Mouse (Mus musculus) left cerebral cortex, adult 18-20 months (tissue): ENCODE data around the gene Ubqln5. TPM values are rescaled to one million over a fixed set of nuclear protein-coding genes. Genes with fewer than 3 reads are reported as not detected.

Experiments
- DNase-seq, 2 experiments: peaks; one replicate each; pipeline ENCODE4 v3.0.0; 2021 to 2022; ENCODE audit warnings: low spot score in 2 of 2, mixed read lengths in 1 of 2
- long read RNA-seq, 2 experiments: library from polyadenylated mRNA; stranded (forward); transcript quantifications; one replicate each; pipeline ENCODE4 v2.0.0; 2021
- total RNA-seq, 2 experiments: library from RNA; stranded (reverse); gene quantifications; 2 replicates each; pipeline ENCODE4 v1.2.3; 2021

The Ubqln5 gene
- total RNA-seq = not detected
- long read RNA-seq, experiment 1 = 0 reads
- long read RNA-seq, experiment 2 = 0 reads

DNA sequence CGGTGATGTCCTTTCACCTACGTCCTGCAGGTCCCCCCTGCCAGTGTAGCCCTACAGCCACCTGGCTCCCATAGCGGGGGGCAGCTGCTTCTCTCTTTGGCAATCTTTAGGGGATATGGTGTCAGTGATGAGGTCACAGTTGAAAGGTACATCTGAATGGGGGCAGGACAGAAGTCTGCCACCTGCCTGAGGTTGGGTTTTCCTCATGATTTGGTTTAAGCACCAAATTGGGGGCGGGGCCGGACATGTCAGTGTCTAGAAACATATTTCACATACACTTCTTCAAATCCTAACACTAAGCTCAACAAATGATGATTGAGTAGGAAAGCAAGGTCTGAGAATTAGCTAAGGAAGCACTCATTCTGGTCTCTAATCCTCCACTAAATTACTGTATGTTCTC, at the start of gene Ubqln5:
TSS of gene Ubqln5 (minus strand) at position 101 of the 400 bp plus-strand sequence.
- no peak for DNase-seq

DNA sequence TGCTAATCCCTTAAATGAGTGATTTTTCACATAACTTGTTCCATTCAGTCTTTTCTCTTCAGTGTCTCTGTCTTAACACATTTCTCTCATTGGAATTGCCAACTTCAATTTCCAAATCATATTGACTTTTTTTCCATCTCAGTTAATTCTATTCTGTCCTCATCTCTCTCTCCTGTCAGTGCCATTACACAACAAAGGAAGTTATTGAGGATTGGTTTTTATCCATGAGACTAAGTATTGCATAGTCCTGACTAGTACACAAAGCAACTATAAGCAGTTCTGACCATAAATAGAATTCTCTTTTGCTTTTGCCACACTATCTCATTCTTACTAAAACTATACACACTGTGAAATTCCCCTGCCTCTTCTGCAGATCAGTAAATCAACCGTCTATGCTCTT, 49.4 kb upstream of the Ubqln5 start:
- DNase-seq = no peak

DNA sequence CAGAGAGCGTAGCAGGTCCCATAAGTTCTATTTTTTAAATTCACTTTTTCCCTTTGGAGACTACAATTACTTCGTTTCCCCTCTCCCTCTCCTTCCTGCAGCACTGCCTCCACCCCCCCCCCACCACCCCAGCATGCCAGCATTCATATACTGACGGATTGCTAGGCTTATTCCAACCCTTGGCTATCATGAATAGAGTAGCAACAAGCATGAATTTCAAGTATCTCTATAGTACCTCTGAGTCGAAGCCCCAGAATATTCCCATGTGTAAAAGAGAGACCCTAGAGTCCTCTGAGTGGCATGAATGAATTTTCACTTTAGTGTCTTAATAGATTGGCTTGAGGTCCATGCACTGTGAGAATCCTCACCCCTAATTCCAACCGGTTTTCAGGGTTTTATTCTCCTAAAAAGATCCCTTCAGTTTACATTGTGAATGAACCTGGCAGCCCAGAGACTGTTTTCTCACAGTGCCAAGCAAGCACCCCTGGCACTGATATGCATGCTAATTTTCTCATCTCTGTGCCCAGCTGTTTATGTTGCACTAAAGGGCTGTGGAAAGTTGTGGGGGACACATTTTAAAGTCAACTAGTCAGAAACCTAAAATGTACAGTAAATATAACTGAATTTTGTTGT, 48.9 kb upstream of the Ubqln5 start:
- DNase-seq = no peak

DNA sequence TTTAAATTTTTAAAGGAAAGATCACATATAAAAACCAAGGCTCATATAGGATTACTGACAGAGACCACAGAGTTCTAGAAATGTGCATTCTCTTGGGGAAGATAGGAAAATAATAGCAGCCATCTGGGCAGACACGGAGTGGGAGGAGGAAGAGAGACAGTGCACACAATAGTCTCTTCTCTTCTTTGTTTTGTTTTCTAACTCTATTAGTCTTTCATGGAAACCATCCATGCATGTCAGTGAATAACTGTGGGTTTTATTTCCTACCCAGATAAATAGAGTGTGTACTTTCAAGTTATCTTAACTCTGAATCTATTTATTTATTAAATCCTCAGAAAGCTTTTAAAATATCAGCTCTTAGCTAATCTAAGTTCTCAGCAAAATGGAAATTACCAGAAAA, 45.5 kb upstream of the Ubqln5 start:
- no peak for DNase-seq

DNA sequence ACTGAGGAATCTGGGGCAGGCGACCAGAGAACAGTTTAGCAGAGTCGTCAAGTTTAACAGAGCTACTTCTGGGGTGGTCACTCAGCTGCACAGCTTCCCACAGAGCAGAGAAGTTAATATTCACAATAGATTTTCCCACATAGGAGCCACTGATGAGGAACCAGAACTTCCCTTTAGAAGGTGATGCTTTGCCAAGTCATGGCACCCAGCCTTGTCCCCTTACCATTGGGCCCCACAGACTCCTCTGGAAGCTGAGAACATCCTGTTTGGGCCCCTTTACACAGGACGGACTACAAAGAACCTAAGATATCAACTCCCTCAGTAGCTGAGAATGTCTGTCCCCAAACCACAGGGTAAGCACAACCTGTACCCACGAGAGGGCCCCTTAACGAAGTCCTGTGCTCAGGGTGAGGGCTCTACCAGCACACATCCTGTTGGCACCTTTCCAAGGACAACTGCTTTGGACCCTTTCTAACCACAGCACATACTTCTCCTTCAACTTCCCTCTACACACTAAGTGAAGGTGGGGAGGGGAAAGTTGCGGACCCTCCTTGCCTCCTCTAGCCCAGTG, 40.1 kb upstream of the Ubqln5 start:
- DNase-seq = no peak

DNA sequence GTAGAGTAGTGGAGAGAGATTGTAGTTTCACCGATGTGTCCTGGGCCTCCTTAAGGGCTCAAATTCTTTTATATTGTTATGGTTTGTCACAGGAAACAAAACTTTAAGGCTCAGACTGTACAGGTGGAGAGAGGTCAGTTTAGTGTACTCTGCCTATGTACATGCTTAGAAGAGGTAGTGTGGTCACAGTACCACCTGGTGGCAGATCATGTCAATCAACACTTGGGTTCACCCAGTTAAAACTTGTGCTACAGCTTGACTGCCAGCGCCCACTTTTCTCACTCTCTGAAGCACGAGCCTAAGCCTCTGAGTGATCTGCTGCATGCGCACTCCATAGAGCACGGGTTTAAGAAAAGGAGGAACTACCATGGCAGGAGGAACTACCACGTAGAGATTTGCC, 37.5 kb upstream of the Ubqln5 start:
- no peak for DNase-seq

DNA sequence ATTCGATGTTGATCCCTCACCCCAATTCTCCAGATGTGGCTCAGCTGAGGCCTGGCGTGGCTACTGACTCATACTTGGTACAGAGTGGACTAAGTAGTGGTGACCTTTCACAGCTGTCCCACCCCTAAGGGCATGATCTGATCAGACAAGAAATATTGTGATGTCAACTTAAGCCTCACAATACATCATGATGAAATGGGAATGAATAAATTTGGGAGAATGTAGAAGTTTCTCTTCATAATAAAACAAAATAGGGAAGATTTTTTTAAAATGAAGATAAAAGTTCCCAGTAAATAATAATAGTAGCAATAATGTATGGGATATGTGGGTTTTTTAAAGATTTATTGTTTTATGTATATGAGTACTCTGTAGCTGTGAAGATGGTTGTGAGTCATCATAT, 20.8 kb upstream of the Ubqln5 start, which contains the start of gene Ubqlnl:
TSS of gene Ubqlnl (minus strand) at position 101 of the 400 bp plus-strand sequence.
- no peak for DNase-seq

DNA sequence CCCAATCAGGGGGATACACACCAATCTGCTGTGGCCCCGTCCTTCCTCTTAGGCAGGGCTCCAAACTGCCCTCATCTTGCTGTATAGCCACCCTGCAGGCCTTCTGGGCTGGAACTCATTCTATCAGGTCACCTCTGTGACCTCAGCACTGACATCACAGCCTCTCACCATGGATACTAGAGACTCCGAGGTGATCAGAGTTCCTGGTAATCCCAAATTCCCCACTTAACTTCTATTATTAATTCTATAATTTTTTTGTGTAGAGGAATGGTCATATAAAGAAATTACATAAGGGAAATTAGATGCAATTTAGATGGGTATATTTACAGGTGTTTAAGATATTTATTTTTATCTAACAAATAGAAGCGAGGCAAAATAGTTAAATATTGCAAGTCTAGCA, 13.6 kb upstream of the Ubqln5 start, which contains the start of gene Ubqln3:
TSS of gene Ubqln3 (minus strand) at position 101 of the 400 bp plus-strand sequence.
- DNase-seq = no peak

DNA sequence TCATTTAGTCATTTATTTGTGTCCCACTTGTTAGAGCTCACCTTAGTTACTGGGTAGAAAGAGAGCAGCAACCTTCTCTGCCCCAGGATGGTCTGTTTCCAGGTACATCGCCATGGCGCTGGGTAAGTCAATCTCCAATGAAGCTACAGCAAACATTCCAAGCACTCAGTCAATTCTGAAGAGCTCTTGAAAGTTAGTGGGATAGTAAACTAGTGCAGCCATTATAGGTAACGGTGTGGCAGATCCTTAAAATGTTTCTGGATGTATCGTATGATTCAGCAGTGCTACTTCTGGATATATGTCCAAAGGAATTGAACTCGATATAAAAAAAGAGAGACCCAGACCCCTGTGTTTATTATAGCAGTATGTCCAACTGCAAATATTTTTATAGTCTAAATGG, 7.7 kb upstream of the Ubqln5 start, which contains the start of gene Olfr643:
TSS of gene Olfr643 (minus strand) at position 101 of the 400 bp plus-strand sequence.
- no peak for DNase-seq

DNA sequence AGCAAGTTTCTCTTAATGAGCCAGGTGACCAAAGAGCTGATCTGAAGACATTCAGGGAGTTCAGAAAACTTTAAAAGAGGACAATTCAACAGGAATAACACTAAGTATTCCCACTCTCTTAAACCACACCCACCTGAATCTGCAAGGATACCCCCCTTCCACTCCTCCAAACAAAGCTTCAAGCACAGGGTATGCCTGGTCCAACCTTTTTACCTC, 25.0 kb downstream of the Ubqln5 start, which contains the start of gene Olfr646:
TSS of gene Olfr646 (plus strand) at position 117 of the 216 bp plus-strand sequence.
- no peak for DNase-seq

DNA sequence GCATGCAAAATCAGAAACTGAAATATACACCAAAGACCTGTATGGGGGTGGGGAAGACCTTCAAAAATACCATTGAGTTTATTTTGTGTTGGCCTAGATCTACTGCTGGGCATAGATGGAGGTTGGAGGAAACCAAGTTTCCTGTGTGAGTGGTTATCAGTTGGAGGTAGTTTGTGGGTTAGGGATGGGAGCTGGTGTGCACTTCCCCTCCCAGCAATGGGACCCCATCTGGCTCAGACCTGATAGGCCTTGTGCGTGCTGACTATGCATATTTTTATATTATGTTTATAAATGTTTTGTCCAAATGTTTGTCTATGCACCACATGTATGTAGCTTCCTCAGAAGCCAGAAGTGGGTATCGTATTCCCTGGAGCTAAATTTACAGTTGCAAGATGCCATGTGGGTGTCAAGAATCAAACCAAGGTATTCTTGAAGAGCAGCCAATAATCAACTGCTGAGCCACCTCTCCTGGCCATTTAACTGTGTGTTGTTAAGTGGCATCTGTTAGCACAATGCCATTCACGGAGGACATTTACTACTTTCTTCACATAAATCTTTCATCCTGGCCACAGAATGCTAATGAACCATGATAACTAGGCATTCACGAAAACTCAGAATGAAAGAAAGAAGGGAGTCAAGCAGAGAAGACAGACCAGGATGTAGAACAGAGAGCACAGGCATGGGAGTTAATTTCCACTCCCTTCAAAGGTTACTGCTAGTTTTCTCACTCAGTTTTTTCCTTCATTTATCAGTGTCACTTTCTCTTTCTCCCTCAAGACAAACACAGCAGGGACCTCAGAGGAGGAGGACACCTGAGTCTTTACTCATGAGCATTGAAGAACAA, 25.5 kb downstream of the Ubqln5 start:
- no peak for DNase-seq

DNA sequence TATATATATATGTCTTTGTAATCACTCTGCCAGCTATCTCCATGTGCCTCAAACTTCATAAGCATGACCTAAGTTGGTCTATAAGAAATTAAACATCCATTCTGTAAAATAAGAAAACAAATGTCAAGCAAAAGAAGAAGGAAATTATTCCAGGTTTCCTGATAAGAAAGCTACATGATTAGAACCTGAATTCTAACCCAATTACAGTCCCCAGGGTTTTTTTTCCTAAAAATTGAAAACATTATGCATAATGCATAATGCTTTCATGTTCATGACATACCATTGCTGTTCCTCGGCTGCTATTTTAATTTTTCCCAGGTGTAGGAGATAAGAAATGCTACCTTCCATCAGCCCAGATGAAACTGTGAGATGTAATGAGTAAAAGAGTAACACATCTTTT, 44.3 kb downstream of the Ubqln5 start, which contains the start of gene Olfr645:
TSS of gene Olfr645 (minus strand) at position 101 of the 400 bp plus-strand sequence.
- no peak for DNase-seq

Other genes starting within 250 kb of the Ubqln5 start
- not detected for gene Olfr66, start 243.6 kb downstream of the Ubqln5 start, total RNA-seq
- not detected for gene Olfr64, start 235.3 kb downstream of the Ubqln5 start, total RNA-seq
- gene Olfr65, start 226.3 kb downstream of the Ubqln5 start, total RNA-seq = not detected
- gene Olfr631, start 201.0 kb downstream of the Ubqln5 start, total RNA-seq = not detected
- not detected for gene Olfr632, start 195.5 kb downstream of the Ubqln5 start, total RNA-seq
- gene Olfr633, start 185.4 kb downstream of the Ubqln5 start, total RNA-seq = not detected
- under 1 TPM in 1 of 2 experiments, not detected in 1; 0.05 TPM for gene Olfr635, start 158.7 kb downstream of the Ubqln5 start, total RNA-seq
- gene Olfr638, start 131.1 kb downstream of the Ubqln5 start, total RNA-seq = not detected
- gene Olfr639, start 112.5 kb downstream of the Ubqln5 start, total RNA-seq = under 1 TPM; 0.07 to 0.09 TPM
- gene Olfr640, start 104.3 kb downstream of the Ubqln5 start, total RNA-seq = not detected
- not detected for gene Olfr641, start 94.4 kb downstream of the Ubqln5 start, total RNA-seq
- gene Olfr642, start 77.2 kb downstream of the Ubqln5 start, total RNA-seq = not detected
- gene 4930516K23Rik, start 68.4 kb downstream of the Ubqln5 start, total RNA-seq = not detected
- gene Olfr644, start 58.0 kb downstream of the Ubqln5 start, total RNA-seq = not detected
- gene Olfr645, start 44.4 kb downstream of the Ubqln5 start, total RNA-seq = not detected
- gene Olfr646, start 25.0 kb downstream of the Ubqln5 start, total RNA-seq = not detected
- gene Olfr643, start 7.6 kb upstream of the Ubqln5 start, total RNA-seq = not detected
- not detected for gene Ubqln3, start 13.5 kb upstream of the Ubqln5 start, total RNA-seq
- gene Ubqlnl, start 20.7 kb upstream of the Ubqln5 start, total RNA-seq = not detected
- not detected for gene Olfm5, start 35.0 kb upstream of the Ubqln5 start, total RNA-seq
- under 1 TPM; 0.21 to 0.26 TPM for gene Olfr648, start 53.6 kb upstream of the Ubqln5 start, total RNA-seq
- not detected for gene Olfr649, start 66.2 kb upstream of the Ubqln5 start, total RNA-seq
- not detected for gene Trim6, start 89.0 kb upstream of the Ubqln5 start, total RNA-seq
- 1 to 10 TPM in 1 of 2 experiments, under 1 TPM in 1; 1.00 to 1.3 TPM for gene Trim34a, start 114.6 kb upstream of the Ubqln5 start, total RNA-seq
- gene Trim5, start 158.3 kb upstream of the Ubqln5 start, total RNA-seq = under 1 TPM; 0.37 to 0.63 TPM
- 1 to 10 TPM; 2.2 to 2.6 TPM for gene Trim12a, start 185.6 kb upstream of the Ubqln5 start, total RNA-seq
- not detected for gene Trim34b, start 199.6 kb upstream of the Ubqln5 start, total RNA-seq
- gene Trim12c, start 223.5 kb upstream of the Ubqln5 start, total RNA-seq = 1 to 10 TPM; 1.7 TPM
- under 1 TPM in 1 of 2 experiments, not detected in 1; 0.14 TPM for gene Trim30b, start 240.1 kb upstream of the Ubqln5 start, total RNA-seq